Mouse (Mus musculus) inflammation-experienced regulatory T-cells, adult 16 weeks (primary cell): Measurements from ENCODE around the gene Scgb2b18. TPM values are rescaled to one million over a fixed set of nuclear protein-coding genes. Genes with fewer than 3 reads are reported as not detected.

Source experiments
- polyA plus RNA-seq: library from polyadenylated mRNA; unstranded; fragments of 100-300 nt; shearing (Covaris generic); gene quantifications from one replicate; pipeline ENCODE4 v1.2.1, GENCODE M21; 2017

Scgb2b18 gene
- not detected for polyA plus RNA-seq

DNA sequence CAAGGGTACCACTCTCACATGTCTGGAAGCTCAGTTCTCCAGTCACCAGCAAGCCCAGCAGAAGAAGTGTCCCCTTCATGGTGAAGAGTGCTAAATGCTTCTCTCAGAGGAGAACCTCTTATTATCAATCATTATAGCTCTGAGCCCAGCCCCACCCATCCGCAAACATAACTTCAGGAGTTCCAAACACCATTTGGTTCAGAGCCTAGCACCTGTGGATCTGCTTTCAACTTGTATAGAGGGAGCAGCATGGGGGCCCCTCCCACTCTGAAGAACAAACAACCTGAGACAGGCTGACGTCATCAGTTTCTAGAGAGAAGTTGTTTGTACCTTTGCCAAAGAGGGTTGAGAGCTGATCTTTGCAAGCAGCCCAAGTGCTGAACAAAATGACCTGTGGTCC is at the start of gene Scgb2b18:
Gene Scgb2b18 (minus strand): TSS at position 101 of the 400 bp plus-strand sequence.

DNA sequence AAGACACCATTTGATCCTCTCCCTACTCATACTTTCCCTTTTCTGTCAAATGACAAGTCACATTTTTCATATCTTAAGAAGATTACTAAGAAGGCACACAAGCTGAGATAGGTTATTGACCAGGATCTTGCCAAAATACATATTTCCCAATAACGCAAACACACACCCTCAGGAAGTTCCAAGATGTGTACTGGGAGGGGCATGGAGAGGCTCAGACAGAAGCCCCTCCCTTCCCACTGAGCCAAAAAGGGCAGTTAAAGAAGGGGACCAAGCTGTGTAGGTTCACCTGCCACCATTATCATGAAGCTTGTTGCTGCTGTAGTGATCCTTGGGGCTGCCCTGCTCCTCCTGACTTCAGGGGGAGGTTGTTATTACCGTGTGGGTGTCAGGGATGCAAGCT is 11.6 kb upstream of the Scgb2b18 start, which contains the start of gene Scgb1b18:
Gene Scgb1b18 (plus strand): TSS at position 301 of the 400 bp plus-strand sequence.

Other genes starting within 250 kb of the Scgb2b18 start
- not detected for gene Scgb2b17, start 117.3 kb downstream of the Scgb2b18 start, polyA plus RNA-seq
- not detected for gene Scgb1b17, start 110.4 kb downstream of the Scgb2b18 start, polyA plus RNA-seq
- gene Scgb1b18, start 11.7 kb upstream of the Scgb2b18 start, polyA plus RNA-seq: not detected
- not detected for gene Scgb2b19, start 106.5 kb upstream of the Scgb2b18 start, polyA plus RNA-seq
- gene Scgb1b19, start 113.4 kb upstream of the Scgb2b18 start, polyA plus RNA-seq: not detected
- gene Scgb2b20, start 192.5 kb upstream of the Scgb2b18 start, polyA plus RNA-seq: not detected
- gene Scgb1b20, start 199.4 kb upstream of the Scgb2b18 start, polyA plus RNA-seq: not detected